Mouse (Mus musculus) urinary bladder, postnatal 25 days (tissue): ENCODE measurements at regions not wholly inside any gene's neighbourhood (a gene's known extent, or its start where the extent isn't known, plus 50 kb on each side); places are given as distances from the start of the nearest gene placed in this dataset.

Experiments used
- DNase-seq: peaks from one replicate; pipeline ENCODE4 v3.0.0; 2022; ENCODE audit warnings: low spot score

GRCm38 (mm10) chr8:115428022-115428421 lies 279.6 kb downstream of the Maf start:
- no peak for DNase-seq

- no peak for DNase-seq
Observed at GRCm38 (mm10) chr8:115427490-115427889, 280.1 kb downstream of the Maf start.

- DNase-seq, result no peak
Observed at GRCm38 (mm10) chr8:115426543-115426942, 281.1 kb downstream of the Maf start.

- DNase-seq, result no peak
Observed at GRCm38 (mm10) chr8:115425360-115425759, 282.2 kb downstream of the Maf start.

DNA sequence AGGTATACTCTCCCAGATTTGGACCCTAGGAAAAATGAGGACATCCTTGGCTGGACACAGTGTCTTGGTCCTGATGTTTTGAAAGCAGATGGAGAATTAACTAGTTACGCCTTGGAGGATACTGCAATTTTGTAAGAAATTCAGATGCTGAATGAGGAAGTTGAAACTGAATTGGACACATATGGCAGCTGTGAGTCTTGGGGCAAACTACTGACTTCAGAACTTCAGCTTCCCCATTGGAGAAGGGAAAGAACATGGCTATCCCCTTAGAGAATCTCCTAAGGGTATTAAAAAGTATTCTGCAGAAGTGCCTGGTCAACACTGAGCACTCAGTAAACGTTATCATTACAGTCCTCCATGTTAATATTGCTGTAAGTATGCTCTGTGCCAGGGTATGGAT lies 283.9 kb downstream of the Maf start:
- DNase-seq, result no peak

DNA sequence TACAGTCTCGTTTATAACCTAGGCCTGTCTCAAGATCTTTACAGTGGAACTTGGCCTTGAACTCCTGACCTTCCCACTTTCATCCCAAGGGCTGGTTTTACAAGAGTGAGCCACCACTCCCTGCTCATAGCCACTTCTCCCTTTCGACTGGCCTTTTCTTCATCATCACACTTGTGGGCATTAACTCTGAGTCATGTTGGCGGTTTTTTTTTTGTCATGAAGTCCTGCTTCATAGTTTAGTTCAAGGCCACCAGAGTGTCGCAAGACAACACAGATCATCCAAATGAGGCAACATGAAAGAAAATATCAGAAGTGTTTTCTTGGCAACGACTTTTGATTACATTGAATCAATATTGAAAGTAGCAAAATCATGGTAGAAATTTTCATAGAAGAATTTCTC lies 284.5 kb downstream of the Maf start:
- DNase-seq, result no peak

- DNase-seq, result no peak
Observed at GRCm38 (mm10) chr8:115420536-115420935, 287.1 kb downstream of the Maf start.

DNA sequence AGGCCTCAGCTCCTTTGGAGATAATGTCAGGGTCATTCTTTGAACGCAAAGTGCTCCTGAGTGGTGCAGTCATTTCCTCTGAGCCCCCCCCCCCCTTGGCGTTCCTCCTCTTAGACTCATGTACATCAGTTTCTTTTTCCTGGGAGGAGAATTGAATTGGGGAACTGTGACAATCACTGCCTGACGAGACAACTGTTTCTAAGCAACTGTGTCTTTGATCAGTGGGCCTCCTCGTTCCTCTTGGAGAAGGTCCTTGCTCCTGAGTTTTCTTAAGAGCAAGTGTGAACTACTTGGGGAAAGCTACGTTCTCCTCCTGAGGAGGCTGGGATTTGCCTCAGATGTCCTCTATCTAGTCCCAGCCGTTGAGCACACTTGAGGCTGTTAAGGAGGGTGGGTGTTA lies 287.5 kb downstream of the Maf start:
- no peak for DNase-seq

DNA sequence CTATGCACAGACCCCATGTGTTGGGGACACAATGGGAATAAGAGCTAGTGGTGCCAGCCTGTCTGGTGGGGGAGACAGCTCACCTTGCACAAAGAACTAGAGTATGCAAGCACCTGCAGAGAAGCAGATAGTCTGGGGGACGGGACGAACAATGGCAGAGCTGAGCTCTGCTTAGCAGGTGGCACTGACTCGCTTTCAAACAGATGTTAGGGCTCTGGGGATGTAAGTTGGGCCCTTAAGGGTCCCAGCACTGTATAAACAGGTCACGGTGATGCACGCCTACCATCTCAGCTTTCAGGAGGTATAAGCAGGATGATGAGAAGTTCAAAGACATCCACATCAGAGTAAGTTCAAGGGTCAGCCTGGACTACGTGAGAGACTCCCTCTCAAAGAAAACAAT lies 289.5 kb downstream of the Maf start:
- no peak for DNase-seq

- DNase-seq, result no peak
Observed at GRCm38 (mm10) chr8:115414061-115414473, 293.5 kb downstream of the Maf start.

DNA sequence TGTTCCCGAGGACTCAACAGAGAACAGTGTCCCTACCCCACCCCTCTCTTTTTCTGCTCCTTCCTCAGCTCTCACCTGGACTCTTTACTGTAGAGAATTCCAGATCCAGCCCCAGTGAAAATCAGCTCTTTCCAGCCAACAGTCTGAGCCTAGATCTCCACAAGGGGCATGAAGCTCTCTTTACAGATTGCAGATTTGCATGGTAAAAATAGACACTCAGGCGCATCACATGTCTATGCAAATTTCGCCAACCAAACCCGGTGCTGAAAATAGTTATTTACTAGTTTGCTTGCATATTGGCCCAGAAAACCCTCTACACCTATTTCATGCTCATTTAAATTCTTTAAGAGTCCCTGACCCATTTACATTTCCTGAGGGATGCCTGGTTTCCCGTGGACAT lies 295.8 kb downstream of the Maf start:
- no peak for DNase-seq

GRCm38 (mm10) chr8:115411061-115411460 lies 296.5 kb downstream of the Maf start:
- DNase-seq, result no peak

GRCm38 (mm10) chr8:115410191-115410590 lies 297.4 kb downstream of the Maf start:
- no peak for DNase-seq

- no peak for DNase-seq
Observed at GRCm38 (mm10) chr8:115407535-115407934, 300.1 kb downstream of the Maf start.

DNA sequence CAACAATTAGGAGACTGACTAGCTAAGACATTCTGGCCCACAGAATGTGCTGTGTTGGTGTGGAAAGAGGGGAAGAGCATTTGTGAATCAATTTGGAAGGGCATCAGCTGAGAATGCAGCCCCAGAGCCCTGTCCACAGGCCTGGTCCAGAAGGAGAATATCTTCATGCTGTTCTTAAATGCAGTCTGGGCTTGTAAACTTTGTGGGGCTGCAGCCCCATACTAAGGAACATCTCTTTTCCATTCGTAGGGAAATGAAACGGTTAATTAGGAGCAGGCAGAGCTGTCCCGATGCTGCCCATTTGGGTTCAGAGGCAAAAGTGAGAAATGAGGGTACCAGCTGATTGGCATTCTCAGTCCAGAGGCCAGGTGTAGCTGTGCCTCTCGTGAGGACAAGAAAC lies 304.0 kb downstream of the Maf start:
- DNase-seq, result no peak

DNA sequence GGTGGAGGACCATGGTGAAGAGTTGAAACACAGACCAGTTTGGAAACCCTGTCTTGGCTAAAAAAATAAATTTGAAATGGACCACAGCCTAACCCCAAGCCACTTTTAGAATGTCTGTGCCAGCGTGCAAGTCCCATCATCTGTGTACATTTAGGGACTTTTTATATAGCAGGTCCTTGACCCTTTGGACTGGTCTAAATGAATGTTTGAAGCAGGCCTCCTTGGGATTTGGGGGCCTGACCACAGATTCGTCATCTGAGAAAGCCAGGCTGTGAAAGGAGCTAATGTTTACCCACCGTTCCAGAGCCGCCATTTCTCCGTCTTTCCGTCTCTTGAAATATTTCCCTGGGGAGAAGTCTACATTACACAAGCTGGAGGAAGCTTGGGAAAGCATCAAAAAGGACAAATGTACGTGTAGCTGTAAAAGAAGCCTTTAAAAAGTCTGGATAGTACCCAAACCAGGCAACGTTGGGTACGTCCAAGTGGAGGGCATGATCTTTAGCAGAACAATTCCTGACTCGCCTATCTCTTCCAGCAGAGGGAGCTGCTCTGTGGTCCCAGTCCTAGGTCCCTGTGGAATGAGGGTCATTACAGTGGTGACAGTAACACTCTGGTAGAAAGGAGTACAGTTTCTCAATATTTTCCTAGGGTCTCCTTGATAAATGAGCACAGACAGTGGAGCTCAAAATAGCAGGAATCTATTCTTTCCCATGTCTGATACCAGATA lies 305.0 kb downstream of the Maf start:
- peak; percentile 6 for DNase-seq
